Mouse (Mus musculus): Measurements from ENCODE around the gene Sdk1.
A peak's percentile ranks its signal among the peaks of the same experiment; 100 is the strongest.

Gene Sdk1

DNA sequence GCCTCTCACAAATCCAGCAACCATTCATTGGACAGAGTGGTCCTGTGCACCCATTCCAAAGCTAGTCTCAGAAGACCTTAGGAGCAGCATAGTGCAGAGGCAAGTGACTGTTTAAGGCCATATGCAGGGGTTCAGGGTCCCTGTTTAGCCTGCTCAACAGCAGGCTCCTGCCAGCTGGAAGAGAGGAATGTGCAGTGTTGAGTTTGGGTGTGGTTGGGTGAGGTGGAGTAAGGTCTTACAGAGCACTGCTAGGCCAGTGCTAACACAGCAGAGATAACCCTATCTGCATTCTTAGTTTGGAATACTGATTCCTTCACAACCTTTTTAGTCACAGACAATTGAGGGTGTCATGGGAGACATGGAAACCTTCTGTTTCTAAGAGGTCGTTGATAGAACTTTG lies 206.0 kb downstream of the Sdk1 start:
- no peak for DNase-seq (ENCODE audit: low read depth, low spot score)

DNA sequence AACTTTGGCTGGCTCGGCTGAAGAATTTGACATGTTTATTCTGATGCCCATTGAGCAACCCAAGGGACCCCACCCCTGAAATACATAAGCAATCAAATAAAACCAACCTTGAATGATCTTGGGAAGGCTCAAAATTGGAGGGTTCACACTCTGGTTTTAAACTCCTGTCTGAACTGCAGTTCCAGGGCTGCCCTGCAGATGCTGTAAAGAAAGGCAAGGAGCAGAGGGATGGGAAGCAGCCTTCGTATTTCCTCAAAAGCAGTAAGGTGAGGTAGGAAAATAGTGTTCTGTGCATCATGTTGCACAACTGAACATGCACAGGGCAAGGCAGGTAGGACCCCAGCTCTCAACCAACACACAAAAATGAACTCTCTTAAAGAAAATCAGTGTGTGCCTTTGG lies 222.1 kb downstream of the Sdk1 start:
- DNase-seq (ENCODE audit: low read depth, low spot score), result no peak

DNA sequence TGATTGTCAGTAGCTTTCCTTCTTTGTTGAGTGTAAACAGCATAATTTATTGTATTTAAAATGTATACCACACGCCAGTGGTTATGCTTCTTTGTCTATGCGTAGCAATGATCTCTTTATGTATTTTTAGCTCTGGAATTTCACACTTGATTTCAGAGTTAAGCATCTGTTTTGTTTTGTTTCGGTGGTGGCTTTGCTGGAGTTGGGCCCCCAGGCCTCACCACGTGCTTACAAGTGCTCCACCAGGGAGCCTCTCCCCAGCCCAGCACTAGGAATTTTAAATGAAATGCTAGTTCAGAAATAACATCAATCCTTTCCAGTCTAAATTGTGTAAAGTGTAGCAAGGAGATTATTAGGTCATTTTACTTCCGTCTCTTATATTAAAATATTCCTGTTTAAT lies 227.5 kb downstream of the Sdk1 start:
- DNase-seq (ENCODE audit: low read depth, low spot score), result no peak

DNA sequence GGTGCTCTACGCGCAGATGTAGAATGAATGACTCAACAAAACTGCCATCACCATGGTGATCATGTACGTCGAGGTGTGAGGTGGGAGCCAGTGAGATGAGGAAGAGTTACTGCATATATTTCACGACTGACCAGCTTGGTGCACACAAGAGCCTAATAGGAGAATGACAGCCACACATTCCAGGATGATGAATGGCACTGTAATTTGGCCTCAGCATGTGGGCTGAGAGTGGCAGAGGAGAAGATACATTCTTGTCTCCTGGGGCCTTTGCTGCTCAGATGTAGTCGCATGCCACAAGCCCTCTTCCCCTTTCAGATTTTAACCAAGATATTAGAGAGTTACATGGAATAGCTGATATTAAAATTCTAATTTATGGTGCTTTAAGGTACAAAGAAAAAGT lies 264.0 kb downstream of the Sdk1 start:
- peak; percentile 40 for DNase-seq (ENCODE audit: low read depth, low spot score)

DNA sequence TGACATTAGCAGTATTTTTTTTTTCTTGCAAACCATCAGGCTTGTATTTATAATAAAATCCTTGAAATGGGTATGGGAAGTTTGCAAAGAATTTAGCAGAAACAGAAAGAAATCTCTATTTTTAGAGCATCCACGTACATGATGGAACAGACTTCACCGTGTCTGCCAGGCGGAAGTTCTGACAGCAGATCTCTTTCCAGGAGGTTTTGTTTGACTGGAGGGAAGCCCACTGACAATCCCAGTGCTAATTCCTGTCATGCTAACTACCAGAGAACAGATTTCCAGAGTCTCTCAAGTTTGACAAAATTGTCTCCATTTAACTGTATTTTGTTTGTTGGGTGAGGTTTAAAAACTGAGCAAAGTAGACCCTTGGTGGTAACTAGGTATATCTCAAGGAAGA lies 265.1 kb downstream of the Sdk1 start:
- no peak for DNase-seq (ENCODE audit: low read depth, low spot score)

DNA sequence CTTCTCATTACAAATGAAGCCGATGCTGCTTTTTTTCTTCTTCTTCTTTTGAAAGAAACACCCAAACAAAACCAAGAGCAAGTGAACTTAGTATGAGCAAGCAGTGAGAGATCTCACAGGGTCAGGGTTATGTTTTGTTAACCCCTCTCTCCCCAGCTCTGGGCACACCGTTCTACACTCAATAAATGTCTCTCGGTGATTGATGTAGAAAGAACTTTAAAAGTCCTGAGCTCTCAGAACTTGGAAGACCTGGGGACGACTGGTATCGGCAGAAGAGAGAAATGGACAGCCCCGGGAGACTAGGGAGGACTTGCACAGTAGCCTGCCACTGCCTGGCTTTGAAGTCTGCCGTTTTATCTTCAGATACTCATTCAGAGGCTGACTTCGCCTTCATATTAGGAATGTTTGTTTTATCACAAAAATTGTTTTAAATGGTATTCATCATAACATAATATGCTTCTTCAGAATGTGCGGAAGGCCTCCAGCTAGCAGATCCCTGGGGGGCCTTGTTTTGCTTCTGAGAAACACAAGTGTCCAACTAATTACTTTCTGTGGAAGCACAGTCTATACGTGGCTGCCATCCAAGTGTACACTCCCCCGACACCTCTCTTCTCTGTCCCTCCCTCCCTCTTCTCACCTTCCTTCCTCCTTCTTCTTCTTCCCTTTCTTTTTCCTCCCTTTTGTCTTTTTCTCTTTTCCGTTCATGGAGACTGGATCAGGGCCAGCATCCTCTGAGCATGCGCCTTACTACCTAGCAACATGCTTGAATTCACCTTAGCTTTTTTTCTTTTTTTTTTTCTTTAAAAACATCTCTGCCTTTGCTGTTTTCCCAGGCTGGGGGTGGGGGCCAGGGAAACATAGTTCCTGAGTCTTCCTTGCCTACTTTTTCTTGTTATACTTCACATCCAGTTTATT lies 283.8 kb downstream of the Sdk1 start:
- no peak for DNase-seq (ENCODE audit: low read depth, low spot score)

DNA sequence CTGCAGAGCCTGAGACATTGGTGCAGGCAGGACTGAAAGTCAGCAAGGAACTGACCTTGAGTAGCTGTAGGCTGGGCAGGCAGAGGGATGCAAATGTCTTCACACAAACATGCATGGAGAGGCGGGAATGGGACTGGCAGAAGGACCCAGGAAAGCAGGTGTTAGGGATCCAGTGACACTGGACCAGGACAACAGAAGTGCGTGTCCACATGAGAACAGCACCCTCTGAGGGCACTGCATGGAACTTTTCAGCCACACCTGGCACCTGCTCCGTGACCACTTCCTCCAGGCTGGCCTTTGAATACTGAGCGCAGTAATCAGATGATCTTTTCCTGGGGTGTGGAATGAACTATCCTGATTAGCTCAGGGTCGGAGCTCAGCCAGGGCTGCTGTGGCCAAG lies 298.9 kb downstream of the Sdk1 start:
- no peak for DNase-seq (ENCODE audit: low read depth, low spot score)

DNA sequence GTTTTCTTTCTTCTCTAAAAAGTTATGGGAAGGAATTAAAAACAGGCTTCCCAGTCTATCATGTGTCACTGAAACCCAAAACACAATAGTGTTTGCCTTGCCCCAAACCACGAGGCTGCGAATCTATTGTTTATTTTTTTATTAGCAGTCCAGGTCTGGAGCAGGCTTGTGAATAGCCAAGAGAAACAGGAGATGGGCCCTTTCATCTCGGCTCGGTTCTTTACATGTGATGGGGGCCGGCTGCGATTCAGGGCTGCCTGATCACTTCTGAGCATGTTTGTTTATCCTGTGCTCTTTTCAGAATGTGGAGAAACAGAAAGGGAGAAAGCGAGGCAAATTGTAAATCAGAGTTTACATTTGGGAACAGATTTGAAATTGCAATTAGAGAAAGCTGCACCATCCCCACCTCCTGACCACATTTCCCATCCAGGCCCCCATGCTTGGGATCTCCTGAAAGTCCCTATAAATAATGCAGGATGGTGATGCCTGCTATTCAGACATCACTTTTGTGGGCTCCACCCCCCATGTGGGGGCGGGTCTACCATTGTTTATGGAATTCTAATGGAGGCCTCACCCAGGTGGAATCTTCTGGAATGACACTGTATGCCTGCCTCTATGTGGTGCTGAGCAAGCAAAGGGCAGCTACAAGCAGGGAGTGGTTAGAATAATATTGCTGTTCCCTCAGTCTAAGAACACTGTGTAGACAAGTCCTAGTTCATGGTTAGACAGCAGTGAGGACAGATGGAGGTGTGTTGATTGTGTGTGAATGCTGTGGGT lies 301.8 kb downstream of the Sdk1 start:
- DNase-seq (ENCODE audit: low read depth, low spot score), result no peak

DNA sequence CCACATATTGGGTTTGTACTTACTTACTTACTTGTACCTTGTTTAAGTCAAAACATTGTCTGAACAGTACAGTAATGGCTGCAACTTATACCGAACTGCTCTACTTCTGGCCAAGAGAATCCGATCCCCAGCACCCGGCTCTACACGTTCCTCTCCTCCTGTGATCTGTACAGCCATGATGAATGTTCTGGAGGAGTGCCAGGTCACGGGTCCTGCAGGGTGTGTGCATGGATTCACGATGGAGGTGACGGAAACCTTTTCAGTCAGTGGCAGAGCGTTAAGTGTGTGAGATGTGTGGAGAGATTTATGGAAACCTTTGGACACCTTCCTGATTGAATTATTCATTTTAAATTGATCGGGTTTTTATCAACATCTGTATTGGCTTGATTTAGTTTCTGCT lies 312.2 kb downstream of the Sdk1 start:
- no peak for DNase-seq (ENCODE audit: low read depth, low spot score)

DNA sequence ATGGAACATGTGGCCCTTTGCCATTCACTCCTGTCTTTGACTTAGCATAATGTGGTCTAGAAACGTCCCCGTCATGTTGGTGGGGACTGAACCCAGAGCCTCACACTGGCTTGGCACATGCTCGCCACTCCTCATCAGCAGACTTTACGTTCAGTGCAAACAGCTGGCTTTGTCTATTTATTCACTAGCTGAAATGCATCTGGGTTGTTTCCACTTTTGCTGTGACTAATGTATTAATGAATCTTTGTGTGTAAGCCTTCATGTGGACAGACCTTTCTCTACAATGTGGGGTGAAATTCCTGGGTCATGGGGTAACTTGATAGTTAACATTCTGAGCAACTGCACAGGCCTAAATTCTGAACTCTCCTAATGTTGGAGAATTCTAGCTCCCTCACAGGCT lies 317.4 kb downstream of the Sdk1 start:
- DNase-seq (ENCODE audit: low read depth, low spot score), result no peak

DNA sequence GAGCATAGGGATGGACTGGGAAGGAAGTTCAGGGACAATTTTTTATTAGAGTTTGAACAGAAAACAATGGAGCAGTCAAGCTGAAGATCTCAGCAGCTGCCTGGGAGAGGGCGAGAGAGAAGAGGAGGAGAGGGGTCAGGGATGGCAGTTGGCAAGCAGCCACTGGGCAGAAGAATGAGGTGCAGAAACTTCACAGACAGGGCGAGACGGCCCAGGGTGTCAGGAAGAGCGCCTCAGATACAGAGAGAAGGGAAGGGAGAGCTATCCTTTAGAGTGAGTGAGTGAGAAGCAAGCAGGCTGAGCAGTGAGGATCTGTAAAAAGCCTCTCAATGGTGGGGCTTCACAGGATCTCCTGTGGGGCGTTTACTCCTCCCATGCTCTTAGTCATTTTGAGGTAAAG lies 319.0 kb downstream of the Sdk1 start:
- DNase-seq (ENCODE audit: low read depth, low spot score), result no peak

DNA sequence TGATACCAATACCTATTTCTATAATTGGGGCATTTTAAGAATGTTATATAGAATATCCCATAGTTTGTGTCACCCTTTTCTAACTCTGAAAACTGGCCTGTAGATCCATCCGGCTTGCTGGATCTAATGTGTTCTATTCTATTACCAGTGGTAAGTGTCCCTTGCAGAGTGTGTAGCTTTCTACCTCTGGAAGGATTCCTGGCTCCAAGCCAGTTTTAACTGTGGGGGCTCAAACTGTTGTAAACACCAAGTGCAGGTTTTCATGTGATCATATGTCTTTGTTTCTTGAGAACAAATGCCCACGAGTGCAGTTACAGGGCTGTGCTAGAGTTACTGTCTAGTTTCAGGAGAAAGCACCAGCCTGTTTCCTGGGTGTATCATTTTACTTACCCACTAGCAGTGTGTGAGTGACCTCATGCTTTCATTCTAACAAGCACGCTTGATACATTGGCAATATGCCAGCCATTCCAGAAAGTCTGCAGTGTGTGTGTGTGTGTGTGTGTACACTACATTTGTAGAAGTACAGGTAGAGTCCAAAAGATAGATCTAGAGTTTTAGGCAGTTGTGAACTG lies 320.8 kb downstream of the Sdk1 start:
- DNase-seq (ENCODE audit: low read depth, low spot score), result no peak

DNA sequence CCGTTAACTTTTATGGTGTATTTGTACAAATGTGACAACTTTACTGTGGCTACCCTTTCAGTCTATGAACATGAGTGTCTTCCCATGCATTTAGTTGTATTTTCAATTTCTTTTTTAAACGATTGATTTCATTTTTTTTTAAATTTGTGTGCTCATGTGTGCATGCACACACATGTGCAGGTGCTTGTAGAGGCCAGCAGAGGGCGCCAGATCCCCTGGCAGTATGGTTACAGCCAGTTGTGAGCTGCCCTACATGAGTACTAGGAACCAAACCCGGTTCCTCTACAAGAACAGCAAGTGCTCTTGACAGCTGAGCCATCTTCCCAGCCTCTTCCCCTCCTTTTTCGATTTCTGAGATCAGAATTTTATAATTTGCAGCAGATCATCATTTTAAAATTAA lies 322.9 kb downstream of the Sdk1 start:
- no peak for DNase-seq (ENCODE audit: low read depth, low spot score)

DNA sequence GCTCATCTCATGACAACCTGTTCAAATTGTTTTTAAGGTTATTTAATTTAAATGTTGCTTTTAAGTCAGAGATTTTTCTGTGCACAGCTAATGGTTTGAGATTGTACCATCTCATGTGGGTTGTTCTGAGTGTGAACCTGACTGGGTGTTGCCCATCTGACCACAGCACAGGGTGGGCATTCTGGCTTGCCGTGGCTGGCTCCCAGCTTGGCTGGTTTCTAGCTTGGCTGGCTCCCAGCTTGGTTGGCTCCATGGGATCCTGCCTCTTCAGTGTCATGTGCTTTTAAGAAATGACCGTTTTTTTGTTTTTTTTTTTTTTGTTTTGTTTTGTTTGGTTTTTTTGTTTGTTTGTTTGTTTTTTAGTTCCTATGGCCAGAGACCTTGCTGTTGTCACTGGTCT lies 326.8 kb downstream of the Sdk1 start:
- no peak for DNase-seq (ENCODE audit: low read depth, low spot score)

DNA sequence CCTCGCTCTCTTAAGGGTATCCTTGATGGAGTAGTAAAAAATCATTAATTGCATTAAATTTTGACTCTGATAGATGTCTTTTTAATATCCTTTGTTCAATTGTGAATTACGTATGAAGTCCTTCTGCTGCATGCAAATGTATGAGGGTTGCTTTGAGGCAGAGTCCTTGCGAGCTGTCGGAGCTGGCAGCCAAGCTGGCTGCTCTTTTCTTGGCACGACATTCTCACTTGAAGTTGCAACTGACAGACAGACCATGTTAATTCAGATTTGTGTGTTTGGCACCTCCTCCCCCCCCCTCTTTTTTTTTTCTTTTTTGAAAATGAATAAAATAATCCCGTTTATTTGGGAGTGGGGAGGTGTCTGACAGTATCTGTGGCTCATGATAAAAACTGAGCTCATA lies 329.2 kb downstream of the Sdk1 start:
- no peak for DNase-seq (ENCODE audit: low read depth, low spot score)

DNA sequence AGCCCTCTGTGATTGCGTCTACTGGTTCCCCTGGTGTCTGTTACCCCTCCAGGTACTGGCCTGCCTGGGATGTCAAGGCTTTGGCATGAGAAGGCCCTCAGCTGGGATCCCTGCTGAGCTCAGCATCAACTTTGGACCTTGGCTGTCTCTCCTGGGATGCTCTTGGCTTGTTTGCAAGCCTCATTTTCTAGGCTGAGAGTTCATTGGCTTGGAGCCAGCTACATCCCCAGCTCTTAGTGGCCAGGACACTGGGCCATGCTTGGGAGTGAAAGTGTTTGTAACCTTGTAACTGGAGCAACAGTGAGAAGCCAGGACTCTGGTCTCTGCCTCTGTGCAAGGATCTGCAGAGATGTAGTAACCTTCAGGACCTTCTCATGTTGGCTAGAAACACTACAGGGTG lies 333.0 kb downstream of the Sdk1 start:
- no peak for DNase-seq (ENCODE audit: low read depth, low spot score)

DNA sequence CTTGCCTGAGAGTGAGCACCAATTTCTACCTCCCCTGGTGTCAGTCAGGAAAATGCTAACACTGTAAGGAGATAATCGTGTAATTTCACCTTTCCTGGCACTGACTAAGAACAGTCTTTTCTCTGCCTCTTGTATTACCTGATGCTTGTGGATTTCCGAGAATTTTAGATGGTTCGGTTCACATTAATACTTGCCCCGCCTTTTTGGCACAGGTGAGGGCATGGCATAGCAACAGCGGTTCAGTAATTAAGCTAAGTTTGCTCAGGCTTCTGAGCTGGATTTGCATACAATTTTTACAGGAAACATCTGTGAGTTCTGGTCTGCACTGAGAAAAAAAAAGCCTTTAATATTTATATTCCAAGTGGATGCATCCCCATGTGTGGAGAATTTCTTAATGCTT lies 350.0 kb downstream of the Sdk1 start:
- DNase-seq (ENCODE audit: low read depth, low spot score), result no peak

DNA sequence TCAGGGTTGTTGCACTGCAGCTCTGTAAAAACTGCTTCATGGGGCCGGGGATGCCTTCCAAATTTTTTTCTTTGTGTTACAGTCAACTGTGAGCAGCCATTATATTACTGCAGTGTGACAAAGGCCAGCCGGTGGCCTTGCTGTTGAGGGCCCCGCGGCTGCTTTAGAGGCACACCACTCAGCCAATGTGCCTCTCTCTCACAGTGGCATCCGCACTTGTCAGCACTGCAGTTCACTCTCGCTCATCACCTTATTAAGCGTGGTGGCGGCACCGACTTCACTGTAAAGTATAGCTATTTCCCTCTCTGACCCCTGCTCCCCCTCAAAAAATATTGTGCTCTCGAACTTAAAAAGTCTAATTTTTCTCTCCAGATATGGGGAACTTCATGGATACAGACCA lies 371.4 kb downstream of the Sdk1 start:
- no peak for DNase-seq (ENCODE audit: low read depth, low spot score)

DNA sequence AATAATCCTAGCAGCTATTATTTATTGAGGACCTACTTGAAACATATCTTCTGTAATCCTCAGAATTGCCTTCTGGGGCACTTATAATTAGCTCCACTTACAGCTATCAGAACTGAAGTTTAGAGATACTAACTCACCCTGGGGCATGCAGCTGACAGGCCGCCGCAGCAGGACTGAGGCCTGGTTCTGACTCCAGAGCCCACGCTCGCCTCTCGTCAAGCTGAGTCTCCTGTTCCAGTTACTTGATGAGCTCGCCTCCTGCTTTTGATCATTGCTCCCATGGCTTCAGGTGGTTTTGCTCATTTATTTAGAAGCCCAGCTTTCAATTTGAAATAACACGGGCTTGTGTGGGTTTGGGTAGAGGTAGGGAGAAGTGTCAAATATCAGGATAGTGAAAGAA lies 374.5 kb downstream of the Sdk1 start:
- DNase-seq (ENCODE audit: low read depth, low spot score), result no peak

DNA sequence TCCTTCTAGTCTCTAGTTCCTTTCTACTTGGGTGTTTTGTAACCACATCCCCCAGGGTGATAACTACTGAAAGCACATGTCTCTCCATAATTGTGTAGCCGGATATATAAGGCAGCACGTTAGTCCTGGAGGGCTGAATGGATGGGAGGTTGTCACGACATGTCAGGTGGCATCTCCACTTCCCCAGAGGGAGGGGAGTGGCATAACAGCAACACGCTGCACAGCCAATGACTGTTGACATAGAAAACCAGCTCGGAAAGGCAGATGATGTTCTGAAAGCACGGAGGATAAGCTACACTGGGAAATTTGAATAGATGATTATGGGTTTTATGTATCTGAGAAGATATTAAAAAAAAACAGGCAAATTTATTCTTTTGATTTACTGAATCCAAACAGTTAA lies 376.4 kb downstream of the Sdk1 start:
- DNase-seq (ENCODE audit: low read depth, low spot score), result no peak

DNA sequence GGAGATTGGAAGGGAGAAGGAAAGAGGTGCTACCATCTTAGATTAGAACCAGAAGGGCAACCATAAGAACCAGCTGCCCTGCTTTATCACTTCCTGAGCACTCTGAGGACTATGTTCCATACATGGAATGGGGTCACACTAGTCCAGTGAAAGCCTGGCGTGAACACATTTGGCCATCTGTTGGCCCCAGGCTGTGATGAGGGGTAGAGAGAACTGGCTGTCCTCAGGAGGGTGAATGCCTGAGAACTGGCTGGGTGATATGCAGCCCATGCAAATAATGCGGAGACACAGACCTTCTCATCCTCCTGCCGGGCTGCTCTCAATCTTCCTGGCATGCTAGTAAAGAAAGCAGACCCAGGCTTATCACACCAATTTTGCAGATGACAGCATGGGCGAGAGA lies 384.1 kb downstream of the Sdk1 start:
- DNase-seq (ENCODE audit: low read depth, low spot score), result no peak

DNA sequence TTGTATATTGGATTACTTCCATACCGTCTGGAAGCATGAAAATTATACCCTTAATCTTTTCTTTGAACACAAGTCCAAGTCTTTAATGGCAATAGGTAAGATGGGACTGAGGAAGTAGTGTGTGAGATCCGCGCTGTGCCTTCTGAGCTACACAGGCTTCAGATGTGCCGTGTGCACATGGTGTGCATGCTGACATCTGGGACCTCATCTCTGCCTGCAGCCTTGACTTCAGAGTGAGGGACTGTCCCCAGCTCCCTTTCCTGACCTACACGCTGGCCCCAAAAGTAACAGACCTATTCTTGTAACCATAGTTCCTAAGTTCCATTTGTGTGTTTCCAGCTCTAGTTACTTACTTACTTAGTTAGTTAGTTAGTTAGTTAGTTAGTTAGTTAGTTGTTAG lies 390.4 kb downstream of the Sdk1 start:
- DNase-seq (ENCODE audit: low read depth, low spot score), result no peak

DNA sequence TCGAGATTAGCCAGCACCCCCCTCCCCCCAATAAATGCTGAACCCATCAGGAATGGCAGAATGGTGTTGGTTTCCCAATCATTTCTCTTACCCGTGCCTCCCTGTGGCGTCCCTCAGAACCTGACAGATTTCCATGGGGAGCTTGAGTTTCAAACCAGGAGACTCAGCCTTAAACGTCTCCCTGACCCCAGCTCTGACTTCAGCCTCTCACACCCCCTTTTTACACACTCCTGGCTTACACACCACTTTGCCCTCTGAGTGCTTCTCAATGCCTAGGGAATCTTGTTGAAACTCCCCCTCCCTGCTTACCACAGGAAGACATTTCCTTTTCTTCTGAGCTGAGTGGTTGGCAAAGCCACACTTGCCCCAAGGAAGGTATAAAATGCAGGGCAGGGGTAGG lies 392.0 kb downstream of the Sdk1 start:
- DNase-seq (ENCODE audit: low read depth, low spot score), result no peak
